Mouse (Mus musculus) T-helper 17 cell (primary cell): ENCODE data around the gene Prkca.

ENCODE experiments used
- in situ Hi-C, 2 experiments: fragments of 300-600 bp; cut with MboI, MseI; formaldehyde crosslinking; loops; 1 replicate in 1 of 2; 2 replicates in 1 of 2; pipeline ENCODE4 v1.15.1; 2025; ENCODE audit warnings: high pct_unique_total_duplicates in 2 of 2

The Prkca gene

DNA sequence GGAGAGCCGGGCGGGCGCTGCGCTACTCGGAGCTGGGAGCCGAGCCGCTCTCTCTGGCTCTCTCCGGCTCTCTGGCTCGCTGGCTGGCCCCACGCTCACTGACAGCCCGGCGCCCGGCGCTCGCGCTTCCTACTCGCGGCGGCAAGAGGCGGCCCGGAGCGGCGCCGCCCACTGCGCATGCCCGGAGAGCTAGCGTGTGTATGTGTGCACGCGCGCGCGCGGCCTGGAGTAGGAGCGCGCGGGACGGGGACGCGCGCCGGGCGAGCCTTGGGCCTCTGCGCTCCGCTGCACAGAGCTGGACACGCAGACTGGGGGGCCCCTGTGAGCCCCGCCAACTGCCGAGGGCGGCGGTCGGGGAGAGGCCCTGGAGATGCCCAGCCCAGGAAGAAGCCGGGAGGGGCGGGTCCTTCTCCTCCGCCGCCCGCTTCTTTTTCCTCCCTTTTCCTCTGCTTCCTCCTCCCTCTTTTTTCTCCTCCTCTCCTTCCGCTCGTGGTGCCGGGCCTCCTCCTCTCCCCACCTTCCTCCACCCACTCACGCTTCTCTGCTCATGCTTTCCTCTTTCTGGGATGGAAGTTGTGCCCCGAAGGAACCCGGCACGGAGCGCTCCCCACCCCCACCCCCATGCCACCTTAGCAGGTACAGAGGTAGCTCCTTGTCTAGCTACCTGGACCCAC lies at the start of gene Prkca:
Prkca (minus strand) TSS at position 140 of the 674 bp plus-strand sequence.
- in situ Hi-C loops = no loop called here

DNA sequence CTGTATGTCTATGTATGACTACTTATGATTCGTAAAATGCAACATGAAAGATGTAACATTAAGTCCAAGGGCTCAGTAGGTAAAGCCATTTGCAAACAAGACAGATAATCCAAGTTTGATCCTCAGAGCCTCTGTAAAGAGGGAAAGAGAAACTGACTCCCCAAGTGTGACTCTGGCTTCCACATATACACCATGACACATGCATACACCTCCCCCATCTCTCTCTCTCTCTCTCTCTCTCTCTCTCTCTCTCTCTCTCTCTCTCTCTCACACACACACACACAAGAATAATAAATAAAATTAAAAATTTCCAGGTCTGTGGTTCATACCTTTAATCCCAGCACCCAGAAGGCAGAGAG lies 41.9 kb upstream of the Prkca start:
- in situ Hi-C loops = no loop called here

DNA sequence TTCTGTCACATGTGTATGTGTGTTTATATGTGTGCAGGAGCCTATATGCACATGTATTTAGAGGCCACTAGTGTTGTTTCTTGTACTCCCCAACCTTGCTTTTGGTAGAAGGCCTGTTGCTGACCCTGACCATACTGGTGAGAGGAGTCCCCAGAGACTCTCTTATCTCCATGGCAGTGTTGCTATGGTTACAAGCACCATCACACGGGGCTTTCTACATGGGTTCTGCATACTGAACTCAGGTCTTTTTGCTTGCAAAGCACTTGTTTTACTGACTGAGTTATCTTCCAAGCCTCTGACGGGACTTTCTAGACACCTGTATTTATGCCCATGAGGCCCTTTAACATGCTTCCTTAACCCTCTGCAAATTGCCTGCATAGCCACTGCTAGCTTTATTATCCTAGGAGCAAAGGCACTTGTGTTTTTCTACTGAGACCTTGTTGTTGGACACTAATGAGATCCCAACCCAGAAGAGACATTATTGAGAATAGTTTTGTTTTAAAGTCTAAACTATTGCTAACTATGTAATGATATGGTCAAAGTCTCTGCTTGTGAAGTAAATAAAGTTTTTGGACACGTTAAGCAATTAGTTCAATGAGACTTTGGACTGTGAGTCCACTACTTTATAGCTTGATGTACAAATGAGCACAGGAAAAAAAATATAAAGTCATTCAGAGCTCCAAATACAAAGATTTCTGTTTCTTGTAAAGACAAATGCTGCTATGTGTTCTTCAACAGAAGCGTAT lies 41.4 kb upstream of the Prkca start:
- in situ Hi-C loops = no loop called here

DNA sequence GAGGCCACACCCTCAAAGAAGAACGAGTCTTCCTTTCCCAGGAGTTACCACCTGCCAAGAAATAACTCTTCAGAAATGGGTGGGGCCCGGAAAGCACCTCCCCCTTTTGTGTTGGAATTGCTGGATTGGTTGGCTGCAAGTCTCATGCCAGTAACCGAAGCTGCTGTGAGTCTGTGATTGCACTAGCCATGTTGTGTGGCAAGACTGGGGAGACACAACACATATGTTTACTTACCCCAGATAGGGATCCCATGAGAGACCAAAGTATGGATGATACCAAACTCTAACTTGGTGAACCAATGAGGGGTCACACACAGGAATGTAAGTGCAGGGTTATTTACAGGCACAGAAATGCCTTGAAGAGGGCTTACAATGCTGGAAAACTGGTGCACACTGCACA lies 38.9 kb upstream of the Prkca start:
- in situ Hi-C loops = no loop called here

DNA sequence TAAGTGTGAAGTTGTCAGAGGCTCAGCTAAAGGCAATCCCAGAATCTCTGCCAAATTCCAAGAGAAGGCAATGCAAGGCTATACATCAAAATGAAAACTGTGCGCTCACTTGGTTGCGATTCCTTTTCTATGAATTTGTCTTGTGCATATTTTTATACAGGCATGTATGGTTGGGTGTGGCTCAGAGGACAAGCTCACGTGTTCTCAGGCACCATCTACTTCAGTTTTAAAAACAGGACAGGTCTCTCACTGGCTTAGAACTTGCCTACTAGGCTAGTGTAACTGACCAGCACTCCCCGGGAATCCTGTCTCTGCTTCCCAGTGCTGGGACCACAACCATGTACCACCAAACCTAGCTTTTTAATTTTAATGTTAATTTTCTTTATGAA lies 34.6 kb upstream of the Prkca start:
- in situ Hi-C loops = no loop called here

DNA sequence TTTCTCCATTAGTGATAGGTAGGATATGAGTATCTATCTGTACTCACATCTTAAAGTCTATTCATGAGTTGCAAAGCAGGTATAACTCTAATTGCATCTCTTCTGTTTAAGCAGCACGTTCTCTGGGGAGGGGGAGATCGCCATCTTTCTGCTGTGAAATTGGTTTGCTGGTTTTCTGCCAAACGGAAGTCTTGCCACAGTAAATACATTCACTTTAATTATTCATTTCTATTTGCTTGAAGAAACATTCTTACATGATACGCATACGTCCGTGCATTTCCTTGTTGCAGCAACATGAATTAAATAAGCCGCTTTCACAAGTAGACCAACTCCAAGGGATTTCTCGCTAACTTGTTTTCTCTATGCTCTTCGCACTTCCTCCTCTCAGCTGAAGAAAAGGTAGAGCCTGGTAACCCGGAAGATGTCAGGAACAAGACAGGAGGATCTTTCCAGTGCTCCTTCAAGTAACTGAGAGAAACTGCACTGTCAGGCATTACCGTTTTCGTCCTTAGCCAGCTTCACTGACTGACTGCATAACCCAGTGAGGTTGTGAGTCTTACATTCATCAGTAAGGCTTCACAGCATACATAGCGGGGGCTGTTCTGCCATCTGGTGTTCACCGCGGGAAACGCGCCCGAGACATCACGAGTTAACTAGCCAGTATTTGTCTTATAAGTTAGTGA lies 34.1 kb upstream of the Prkca start:
- in situ Hi-C loops = no loop called here

DNA sequence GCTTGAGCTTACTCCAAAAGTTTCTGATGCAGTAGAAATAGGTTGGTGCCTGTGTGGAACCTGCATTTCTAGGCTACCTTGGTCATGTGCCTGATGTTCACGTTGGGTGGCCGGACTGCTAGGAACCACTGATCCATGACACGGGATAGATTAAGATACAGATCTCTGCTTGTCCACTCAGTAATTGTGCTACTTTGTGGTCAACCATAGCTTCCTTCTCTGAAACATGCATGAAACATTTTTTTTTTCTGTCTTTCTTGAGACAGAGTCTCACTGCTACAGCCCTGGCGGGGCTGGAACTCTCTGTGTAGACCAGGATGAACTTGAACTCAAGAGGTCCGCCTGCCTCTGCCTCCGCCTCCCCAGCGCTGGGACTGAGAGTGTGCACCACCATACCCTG lies 33.1 kb upstream of the Prkca start:
- in situ Hi-C loops = no loop called here

DNA sequence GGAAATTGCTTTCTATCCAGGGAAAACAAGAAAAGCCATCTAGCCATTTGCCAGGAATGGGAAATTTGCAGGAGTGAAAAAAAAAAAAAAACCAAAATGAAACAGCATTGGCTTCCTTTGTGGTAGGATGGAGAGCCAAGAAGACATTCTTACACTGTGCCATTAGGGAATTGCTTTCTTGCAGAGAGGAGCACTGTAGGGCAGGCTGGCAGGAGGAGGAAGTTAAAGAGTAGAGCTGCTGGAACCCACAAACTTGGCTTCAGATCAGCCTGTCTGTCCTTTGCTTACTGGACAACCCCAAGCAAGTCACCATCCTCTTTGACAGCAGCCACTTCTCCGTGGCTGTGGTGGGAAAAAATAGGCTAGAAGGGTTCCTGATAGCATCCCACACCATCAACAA lies 23.3 kb upstream of the Prkca start:
- in situ Hi-C loops = no loop called here

DNA sequence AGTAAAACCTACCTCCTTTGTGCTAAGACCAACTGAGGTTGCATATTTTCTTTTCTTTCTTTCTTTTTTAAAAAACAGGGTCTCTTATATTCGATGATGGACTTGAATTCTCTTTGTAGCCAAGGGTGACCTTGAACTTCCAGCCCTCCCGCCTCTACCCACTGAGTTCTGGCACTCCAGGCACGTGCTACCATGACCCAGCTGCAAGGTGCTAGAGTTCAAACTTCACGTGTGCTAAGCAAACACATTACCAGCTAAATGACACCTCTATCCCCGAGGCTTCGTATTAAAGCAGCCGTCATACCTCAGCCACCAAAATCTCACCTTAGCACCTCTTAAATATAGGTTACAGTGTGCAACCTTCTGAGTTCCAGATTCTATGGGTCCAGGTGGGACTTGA lies 21.9 kb upstream of the Prkca start:
- in situ Hi-C loops = no loop called here

DNA sequence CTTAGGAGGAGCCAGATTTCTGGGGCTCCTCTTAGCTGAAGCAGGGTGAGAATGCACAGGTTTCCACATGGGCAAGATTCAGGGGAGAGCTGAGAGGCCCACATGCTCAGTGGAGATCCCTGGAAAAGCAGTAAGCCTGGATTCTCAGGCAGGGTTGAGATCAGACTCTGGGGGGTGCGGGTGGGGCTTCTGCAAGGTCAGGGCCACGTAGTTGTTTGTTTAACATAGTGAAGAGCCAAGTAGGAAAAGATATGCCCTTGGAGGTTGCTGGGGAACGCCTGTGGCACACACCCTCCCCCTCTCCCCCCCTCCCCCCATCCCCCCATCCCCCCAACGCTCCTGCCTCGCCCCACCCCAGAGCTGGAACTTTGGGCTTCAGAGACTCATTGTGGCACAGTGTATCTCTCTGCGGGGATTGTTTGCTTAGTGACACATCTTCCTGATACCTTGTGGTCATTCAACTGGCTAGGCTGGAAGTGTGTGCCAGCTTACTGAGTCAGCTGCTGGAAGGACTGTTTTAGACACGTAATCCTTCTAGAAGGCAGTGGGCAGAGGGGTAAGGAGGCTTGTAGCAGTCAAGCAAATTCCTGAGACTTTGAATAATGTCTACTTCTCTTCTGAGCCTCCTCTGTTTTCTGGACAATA lies 21.3 kb upstream of the Prkca start:
- in situ Hi-C loops = no loop called here

DNA sequence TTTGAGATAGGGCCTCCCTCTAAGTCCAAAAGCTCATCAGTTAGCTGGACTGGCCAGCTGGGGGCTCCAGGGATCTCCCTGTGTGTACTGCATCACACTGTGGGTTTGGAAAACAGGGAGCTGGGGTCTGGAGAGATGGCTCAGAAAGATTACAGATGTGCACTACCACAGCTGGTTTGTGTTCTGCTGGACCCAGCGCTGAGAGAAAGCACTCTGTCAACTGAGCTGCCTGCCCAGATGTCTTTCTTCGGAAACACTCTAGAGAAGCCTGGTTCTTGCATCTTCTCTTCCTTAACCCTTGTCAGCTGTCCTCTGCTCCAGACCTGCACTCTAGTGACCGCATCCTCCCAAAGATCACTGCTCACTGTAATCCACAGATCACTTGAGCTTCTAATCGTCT lies 20.3 kb upstream of the Prkca start:
- in situ Hi-C loops = no loop called here

DNA sequence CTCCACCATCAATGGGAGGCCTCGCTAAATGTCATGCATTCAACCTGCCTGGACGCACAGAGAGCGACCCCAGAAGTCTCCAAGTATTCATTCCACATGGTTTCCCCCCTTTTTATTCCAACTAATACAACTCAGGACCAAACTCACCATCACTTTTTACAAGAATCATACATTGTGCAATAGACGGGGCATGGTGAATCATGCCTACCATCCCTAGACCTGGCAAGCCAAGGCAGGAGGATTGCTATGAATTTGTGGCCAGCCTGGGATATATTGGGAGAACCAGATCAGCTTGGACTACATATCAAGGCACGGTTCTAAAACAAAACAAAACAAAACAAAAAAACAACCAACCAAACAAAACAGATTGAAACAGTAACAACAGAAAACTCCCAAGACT lies 19.2 kb upstream of the Prkca start:
- in situ Hi-C loops = no loop called here

DNA sequence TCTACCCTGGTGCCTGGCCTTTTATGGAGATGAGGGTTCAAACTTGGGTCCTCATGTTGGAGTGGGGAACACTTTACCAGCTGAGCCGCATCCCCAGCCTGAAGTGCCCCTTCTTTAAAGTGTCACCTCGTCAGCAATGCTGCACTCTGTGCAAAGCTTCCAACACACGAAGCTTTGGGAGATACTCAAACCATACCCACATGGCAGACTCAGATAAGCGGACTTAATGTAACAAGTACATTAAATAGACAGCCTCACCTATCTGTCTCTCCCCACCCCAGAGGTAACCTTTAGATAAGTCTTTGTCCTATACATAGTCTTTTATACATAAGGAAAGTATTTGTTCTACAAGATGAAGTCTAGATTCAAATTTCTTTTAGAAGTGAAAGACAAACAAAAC lies 17.3 kb upstream of the Prkca start:
- in situ Hi-C loops = no loop called here

DNA sequence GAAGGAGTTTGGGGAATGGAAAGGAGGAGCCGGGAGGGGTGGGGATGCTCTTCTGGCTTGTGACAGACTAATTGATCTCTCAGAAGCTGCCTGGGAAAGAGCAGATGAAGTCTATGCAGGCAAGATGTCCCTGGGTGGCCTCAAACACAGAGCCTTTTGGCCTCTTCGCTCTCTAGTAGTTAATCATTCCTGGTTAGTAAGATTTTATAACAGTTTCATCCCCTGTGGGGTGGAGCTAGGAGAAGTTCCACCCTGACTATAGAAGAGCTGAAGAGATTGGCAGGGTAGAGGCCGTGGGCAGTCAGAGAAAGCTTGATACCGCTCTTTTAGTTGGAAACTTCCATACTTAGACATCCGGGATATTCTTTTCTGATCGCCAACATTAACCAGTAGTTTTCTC lies 15.2 kb upstream of the Prkca start:
- in situ Hi-C loops = no loop called here

DNA sequence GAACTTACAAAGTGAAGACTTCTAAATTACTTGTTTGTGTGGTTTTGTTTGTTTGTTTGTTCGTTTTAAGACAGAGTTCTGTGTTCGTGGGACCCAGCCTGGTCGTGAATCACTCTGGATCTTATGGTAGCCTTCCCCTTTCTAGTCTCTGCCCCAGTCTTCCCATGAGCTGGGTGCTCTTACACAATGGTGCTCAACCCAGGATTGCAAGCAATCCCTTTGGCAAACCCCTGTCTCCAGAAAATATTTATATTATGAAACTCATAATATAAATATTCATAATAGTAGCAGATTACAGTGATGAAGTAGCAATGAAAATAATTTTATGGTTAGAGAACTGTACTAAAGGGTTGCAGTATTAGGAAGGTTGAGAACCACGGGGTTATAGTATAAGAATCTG lies 12.3 kb upstream of the Prkca start:
- in situ Hi-C loops = no loop called here

DNA sequence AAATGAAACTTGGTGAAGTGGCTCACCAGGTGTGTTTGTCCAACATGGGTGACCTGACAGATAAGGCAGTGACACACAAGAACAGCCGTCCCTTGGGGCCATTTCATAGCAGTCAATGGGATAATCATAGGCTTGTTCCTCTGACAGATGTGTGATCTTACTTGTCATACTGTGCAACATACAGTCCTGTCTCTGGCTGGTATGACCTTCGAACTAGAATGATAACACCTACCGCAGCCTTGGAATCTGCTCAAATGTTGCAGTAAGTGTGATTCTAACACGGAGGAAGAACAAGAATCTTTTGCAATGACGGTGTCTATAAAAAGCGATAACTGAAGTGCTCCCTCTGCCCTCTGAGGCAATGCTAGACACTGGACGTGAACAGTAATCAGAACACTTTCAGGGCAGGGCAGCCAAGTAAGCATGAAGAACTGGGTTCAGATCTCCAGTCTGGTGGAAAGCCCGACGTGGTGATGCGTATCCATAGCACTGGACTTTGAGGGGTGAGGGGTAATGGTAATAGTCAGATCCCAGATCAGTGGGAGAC lies 9.2 kb upstream of the Prkca start:
- in situ Hi-C loops = no loop called here

DNA sequence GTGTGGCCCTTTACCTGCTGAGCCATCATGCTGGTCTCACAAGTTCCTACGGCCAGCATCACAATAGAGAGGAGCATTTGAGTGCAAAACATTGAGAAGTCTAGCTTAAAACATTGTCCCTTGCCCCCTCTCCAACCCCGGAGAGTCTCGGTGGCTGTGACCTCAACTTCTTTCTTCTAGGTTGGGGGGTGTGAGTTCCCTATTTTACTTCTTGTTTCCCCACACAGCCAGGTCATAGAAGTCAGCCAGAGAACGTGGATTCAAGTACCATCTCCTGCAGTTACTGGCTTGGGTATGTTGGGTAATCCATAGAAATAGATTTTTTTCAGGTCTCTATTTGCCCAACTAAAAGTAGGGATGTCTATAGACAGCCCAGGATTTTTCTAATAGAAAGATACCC lies 7.1 kb upstream of the Prkca start:
- in situ Hi-C loops = no loop called here

DNA sequence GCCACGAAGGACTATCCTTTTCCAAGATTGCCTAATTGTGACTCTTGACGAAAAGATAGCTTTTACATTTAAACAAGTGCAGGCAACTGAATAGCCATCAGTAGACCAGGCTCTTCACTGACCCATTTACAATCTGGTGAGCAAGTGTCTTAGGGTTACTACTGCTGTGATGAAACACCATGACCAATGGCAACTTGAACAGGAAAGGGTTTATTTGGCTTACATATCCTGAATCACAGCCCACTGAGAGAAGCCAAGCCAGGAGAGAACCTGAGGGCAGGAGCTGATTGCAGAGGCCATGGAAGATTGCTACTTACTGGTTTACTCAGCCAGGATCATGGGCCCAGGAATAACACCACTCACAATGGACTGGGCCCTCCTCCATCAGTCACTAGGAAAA lies 1.6 kb upstream of the Prkca start:
- in situ Hi-C loops = no loop called here

DNA sequence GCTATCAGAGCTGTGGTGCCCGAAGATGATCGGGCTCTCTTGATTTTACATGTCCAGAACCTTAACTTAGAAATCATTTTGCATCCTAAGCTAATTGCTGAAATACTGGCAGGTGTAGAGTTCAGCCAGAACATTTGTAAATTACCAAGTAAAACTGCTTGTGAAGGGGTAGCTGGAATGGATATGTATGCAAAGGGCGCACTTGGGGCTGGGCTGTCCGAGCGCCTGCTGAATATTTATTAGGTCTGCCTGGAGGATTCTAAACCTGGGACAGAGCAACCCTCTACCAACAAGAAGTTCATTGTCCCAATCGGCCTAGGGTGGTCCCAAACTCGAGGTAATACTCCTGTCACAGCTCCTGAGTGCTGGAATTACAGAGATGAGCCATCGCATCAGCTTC lies 1.0 kb upstream of the Prkca start:
- in situ Hi-C loops = no loop called here

DNA sequence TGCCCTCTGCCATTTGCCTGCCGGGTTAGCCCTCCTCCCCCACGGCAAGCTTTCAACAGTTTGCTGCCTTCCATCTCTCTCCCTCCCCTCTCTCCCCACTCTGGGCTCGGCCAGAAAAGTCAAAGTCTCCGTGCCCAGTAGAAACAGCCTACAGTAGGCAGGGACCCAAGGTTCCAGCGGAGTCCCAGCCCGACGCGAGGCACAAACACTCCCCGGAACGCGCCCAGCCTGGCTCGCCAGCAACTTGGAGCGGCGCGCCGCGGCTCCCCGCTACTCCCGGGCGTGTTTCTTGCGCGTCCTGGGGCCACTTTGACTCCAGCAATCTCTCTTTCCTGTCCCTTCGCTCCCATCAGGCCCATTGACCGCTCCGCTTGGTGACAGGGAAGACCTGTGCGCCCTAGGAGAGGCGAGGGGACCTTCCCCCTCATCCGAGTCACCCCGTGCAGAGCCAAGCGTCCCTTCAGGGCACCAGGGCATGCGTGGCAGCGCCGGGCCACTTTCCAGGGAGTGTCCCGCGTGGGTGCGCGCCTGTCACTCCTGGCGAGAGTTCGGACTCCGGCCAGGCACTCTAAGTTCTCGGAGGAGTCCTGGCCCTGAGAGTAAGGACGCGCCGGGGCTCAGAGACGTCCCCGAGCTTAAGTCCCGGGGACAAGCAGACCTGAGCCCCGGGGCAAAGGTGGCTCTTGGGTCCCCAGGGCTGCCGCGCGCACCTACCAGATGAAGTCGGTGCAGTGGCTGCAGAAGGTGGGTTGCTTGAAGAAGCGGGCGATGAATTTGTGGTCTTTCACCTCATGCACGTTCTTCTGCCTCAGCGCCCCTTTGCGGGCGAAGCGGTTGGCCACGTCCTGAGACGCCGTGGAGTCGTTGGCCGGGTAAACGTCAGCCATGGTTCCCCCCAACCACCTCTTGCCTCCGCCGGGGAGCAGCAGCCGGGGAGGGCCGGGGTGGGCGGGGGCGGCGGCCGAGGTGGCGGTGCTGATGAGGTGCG lies 653 bp downstream of the Prkca start, which contains the start of gene Apoh:
Apoh (plus strand) TSS at position 574 of the 988 bp plus-strand sequence.
- in situ Hi-C loops = no loop called here

DNA sequence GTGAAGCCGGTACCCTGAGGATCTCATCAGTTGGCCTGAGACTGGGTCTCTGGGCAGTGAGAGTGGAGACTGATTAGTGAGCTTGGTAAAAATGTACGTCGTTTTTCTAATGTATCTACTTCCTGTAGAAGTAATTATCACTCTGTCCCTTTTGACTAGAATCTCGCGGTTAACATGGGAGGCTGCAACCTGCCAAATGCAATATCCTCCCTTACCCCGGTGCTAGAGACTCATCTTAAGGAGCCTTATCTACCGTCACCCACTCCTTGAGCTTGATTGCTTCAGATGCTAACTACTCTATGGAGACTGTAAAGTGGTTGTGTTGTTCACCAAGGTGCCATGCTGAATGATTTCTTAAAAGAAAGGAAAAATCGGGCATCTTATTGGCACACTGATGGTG lies 1.9 kb downstream of the Prkca start:
- in situ Hi-C loops = no loop called here
